Mouse (Mus musculus): ENCODE measurements around the gene Asxl1. TPM values are rescaled to one million over a fixed set of nuclear protein-coding genes. Genes with fewer than 3 reads are reported as not detected.

The Asxl1 gene
- polyA plus RNA-seq (2012; ENCODE audit: low replicate concordance): 12.8 and 23.1 TPM in 2 replicates

DNA sequence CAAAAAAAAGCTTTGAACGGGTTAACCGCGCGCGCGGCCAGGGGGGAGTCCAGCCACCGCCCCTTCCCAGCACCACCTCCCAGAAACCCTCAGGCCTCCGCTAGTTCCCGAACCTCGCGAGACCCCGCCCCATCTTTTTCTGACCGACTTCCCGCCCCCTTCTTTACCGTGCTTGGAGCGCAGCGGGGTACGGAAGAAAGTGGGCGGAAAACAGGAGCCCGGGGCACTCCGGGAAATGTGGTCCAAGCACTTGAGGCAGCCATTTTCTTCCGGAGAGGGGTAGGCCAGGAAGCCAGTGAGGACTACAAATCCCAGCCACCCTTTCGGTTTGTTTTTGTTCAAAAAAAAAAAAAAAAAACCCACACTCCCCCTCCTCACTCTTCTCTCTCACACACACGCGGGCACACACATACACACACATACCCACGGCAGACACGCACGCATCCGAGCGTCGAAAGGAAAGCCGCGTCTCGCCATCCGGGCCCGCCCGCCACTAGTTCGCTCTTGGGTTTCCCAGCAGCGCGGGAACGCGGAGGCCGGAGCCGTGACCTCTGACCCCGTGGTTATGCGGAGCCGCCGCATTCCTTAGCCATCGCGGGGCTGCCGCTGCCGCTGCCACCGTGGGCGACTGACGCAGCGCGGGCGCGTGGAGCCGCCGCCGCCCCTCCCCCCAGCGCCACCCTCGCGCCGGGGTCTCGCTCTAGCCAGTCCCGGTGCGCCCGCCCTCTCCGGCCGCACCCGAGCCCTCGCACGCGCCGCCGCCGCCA, at the start of gene Asxl1:
Gene Asxl1 (plus strand): TSS at position 376 of the 767 bp plus-strand sequence.

Other genes starting within 250 kb of the Asxl1 start
- gene Hck, start 237.4 kb upstream of the Asxl1 start, polyA plus RNA-seq (2012; ENCODE audit: low replicate concordance): 47.9 and 76.5 TPM in 2 replicates
- 5.2 and 34.9 TPM in 2 replicates for gene Tm9sf4, start 184.5 kb upstream of the Asxl1 start, polyA plus RNA-seq (2012; ENCODE audit: low replicate concordance)
- gene Tspyl3, start 120.4 kb upstream of the Asxl1 start, polyA plus RNA-seq (2012; ENCODE audit: low replicate concordance): 10.6 and 19.3 TPM in 2 replicates
- gene Plagl2, start 104.4 kb upstream of the Asxl1 start, polyA plus RNA-seq (2012; ENCODE audit: low replicate concordance): 13.3 and 17.5 TPM in 2 replicates
- 8.9 and 9.6 TPM in 2 replicates for gene Pofut1, start 104.3 kb upstream of the Asxl1 start, polyA plus RNA-seq (2012; ENCODE audit: low replicate concordance)
- gene Kif3b, start 54.4 kb upstream of the Asxl1 start, polyA plus RNA-seq (2012; ENCODE audit: low replicate concordance): 3.9 and 4.8 TPM in 2 replicates
- not detected in 2 replicates for gene 4930404H24Rik, start 147.0 kb downstream of the Asxl1 start, polyA plus RNA-seq (2012; ENCODE audit: low replicate concordance)
- gene Nol4l, start 184.1 kb downstream of the Asxl1 start, polyA plus RNA-seq (2012; ENCODE audit: low replicate concordance): 1.3 and 1.7 TPM in 2 replicates

Data from hematopoietic multipotent progenitor cell, adult 10-12 weeks (in vitro differentiated cells).